Mouse (Mus musculus): ENCODE data around the gene Gm4922.
A peak's percentile ranks its signal among the peaks of the same experiment; 100 is the strongest.

The Gm4922 gene

GRCm38 (mm10) chr10:18786693-18787092 lies at the start of gene Gm4922:
TSS of gene Gm4922 (minus strand) at chr10:18786793.
- no peak for DNase-seq

GRCm38 (mm10) chr10:18835684-18836479 lies 49.3 kb upstream of the Gm4922 start:
- DNase-seq, result peak; percentile 42

- DNase-seq, result no peak
These were observed 47.8 kb upstream of the Gm4922 start for GRCm38 (mm10) chr10:18834389-18834788.

DNA sequence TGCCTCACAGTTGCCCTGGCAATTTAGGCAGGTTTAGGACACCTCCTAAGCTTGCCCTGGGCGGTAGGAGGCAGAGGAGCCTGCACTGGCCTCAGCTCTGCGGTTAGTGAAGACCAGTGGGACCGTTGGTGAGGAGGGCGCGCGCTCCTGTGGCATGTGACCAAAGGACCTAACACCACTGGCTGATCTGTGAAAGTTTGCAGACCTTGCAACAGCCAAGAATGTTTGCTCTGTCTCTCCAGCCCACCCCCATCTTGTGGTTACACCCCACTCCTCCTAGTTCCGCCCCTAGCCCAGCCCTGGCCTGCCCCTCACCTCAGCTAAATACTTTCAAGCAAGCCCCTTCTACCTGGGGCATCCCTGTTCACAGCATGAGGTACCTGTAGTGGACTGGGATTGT lies 45.2 kb upstream of the Gm4922 start:
- DNase-seq, result no peak

- DNase-seq, result no peak
These were observed 43.8 kb upstream of the Gm4922 start for GRCm38 (mm10) chr10:18830359-18830758.

DNA sequence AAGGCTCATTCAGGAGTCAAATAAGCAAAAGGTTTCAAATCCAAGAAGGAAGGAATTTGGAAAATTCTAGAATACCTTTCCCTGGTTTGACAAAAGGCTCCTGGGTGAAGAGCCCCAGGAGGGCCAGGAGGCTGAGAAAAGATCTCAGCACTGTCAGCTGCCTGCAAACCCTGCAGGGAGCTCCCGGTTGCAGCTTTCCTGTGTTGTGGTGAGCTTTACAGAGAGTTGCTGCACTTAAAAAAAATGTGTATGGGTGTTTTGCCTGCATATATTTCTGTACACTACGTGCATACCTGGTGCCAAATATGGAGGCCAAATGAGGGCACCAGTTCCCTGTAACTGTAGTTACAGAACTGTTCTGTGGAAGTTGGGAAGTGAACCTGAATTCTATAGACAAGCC lies 41.3 kb upstream of the Gm4922 start:
- no peak for DNase-seq

GRCm38 (mm10) chr10:18826107-18826506 lies 39.5 kb upstream of the Gm4922 start:
- DNase-seq, result no peak

DNA sequence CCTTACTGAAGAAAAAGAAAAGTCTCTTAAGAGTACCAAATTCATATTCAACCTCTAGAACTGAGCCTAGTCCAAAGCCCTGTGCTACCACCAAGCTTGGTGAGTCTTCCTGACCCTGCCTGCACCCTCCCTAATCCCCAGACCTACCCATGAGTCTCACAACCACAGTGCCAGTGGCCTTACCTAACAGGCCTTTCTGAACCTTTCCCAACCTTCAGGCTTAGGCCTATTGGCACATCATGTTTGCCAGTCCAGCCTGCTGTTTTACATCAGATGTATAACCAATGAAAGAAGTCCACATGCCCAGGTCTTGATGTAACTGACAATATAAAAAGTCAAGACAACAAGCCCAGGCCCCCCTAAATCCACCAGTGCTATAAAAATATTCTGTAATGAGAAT lies 38.5 kb upstream of the Gm4922 start:
- DNase-seq, result no peak

- DNase-seq, result no peak
These were observed 30.0 kb upstream of the Gm4922 start for GRCm38 (mm10) chr10:18816560-18816959.

DNA sequence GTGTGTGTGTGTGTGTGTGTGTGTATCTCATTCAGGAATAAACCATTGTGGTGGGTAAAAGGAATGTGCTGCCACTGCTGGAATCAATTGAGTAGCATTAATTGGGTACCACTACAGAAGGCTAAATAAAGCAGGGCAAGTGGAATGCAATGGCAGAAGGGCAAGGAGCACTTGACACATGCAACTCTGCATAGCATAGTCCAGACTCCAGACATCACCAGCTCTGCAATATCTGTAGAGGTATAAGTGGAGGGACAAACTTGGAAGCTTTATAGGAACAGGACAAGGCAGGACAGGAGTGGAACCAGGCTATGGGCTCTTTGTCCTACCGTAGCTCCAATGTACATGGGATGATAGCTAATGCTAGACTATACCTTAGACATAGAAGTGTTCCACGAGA lies 25.2 kb upstream of the Gm4922 start:
- no peak for DNase-seq

DNA sequence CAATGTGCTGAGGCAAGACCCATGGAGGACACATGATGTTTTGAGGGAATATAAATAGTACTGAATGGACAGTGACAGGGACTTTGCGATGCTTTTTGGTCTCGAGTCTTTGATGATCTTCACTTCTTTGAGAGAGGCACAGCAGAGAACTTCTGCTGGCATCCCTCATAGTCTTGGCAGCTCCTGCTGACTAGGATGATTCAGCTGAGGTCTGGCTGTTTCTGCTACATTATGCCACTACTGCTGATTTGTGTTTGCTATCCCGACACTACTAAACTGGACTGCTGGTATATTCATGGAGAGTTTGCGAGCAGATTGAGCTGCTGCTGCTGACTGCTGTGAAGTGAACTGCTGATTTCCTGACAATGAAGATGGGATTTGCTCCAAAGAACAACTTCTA lies 3.5 kb upstream of the Gm4922 start:
- no peak for DNase-seq

GRCm38 (mm10) chr10:18788601-18789000 lies 2.0 kb upstream of the Gm4922 start:
- DNase-seq, result no peak

GRCm38 (mm10) chr10:18777546-18777945 lies 9.0 kb downstream of the Gm4922 start:
- DNase-seq, result no peak

DNA sequence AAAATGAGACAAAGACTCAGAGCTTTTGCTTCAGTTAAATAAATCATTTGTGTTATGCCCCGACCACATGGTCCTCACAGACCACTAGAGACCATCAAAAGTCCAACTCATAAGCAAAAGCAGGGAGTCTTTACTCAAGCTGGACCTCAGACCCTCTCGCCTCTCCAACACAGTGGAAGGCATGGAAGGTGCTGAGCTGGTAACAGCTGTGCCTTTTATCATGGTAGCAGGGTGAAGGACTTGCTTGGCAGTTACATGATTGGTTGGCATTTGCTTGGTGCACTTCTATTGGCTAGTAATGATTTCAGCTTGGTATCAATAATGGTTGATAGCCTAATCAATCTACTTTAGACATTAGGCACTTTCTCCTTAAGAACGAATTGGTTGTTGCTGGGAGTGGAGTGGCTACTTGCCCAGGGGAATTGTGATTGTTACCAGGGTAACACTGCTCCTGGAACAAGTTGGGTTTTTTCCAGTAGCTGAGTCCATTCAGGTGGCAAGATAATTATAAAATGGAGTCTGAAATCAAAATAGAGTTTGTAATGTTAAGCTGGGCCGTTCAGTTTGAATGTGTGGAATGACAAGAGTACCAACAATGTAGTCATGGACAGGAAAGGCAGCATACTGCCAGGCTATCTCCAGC lies 13.9 kb downstream of the Gm4922 start:
- no peak for DNase-seq

DNA sequence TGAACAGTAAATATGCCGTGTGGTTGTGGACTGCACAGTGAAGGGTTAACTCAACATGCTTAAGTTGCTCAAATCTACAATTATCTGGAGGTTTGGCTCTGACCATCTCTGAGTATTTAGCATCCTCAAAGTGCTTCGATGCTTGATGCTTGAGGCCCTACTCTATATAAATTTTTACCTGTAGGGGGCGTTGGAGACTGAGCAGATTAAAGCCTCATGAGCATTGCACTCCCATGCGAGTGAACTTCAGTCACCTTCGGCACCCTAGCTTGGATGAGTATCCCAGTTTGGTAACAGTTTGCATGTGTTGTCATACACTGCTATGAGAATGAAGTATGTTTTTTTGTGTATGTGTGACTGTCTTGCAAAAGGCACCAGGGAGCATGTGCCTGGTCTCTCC lies 16.7 kb downstream of the Gm4922 start:
- no peak for DNase-seq

GRCm38 (mm10) chr10:18760241-18760640 lies 26.4 kb downstream of the Gm4922 start:
- DNase-seq, result peak; percentile 49

GRCm38 (mm10) chr10:18750057-18750456 lies 36.5 kb downstream of the Gm4922 start:
- no peak for DNase-seq

DNA sequence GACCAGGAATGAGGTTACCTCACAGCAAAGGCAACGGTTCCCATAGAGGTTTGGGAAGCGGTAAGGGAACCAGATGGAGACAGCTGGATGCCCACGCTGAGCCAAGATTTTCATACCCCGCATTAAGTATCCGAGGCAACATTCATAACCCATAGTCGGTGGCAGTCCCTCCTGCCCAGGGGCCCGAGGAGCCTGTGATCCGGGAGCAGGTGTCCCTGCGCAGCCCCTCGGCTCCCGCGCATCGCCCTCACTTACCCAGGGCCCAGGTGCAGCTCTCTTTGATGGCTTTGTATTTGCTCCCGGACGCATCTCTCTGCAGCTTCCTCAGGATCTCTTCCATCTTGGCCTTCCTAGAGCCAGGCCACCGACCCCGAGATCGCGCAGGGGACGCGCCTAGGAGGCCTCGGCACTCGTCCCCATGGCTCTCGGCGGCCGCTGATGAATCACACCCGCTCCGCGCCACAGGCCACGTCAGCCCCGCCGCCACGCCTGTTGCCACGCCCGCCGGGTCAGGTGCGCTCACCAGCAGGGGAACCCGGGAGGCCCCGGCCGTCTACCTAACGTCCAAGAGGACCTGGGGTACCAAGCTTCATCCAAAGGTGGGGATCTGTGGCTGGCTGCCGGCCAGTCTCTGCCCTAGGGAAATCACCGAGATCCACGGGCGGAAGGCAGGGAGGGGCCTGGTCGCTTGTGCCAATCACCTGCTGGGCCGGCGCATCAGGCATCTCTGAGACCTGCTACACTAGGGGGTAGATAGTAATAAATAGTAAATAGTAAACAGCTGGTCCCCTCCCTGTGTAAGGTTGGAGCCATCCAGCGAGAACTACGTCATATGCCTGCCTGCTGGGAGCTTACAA lies 43.1 kb downstream of the Gm4922 start, which contains the start of gene Arfgef3:
Arfgef3 (minus strand) TSS at position 664 of the 857 bp plus-strand sequence.
- peak; percentile 82 for DNase-seq

DNA sequence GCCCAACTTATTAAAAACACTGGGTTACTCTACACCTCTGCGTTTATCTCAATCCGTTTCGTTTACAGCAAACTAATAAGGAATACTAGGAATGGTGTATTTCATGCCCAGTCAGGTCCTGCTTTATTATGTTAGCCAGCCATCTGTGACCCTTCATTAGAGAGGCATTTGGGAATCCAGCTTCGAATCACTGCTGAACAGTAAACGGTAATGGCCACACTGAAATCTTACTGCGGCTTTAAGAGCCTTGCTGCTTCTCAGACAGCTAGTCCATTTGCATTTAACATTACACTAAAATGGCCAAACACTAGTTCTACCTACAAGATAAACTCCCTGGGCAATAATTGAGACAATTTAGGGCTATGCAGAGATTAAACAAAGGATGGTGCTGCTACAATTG lies 44.5 kb downstream of the Gm4922 start:
- no peak for DNase-seq

DNA sequence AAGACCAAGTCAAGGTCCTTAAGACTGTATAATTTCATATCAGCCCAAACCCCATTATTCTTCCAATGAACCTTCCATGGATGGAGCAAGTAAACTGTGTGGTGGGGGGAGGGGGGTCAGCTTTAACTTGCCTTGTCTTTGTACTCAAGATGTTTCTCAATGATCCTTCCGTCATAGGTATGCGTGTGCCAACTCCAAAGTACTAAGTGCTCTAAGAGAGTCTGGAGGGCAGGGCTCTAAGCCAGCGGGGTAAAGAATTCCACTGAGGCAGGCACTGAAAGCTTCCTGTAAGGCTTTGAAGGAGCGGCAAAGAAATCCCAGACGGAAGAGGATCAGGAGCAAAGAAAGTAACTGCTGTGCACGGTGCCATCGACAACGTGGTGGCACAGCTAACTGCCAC lies 45.6 kb downstream of the Gm4922 start:
- DNase-seq, result no peak

All from right cerebral cortex, postnatal 14 days (tissue).